Mouse (Mus musculus) monocyte, adult 2 months (primary cell): ENCODE results near the gene Slc12a4.
"Not testable (repeated sequence)": the region's sequence is repeated elsewhere in the genome, so short reads cannot be mapped to it uniquely, and the experiment has no call there.

Experiments
- DNase-seq, 2 experiments: peaks; one replicate each; pipeline ENCODE4 v3.0.0; 2022; ENCODE audit warnings: low spot score in 2 of 2, low read depth in 1 of 2

Gene Slc12a4

GRCm38 (mm10) chr8:105965905-105966341 is at the start of gene Slc12a4:
Gene Slc12a4 (minus strand): TSS chr8:105966097.
- peak in 1 of 2 experiments; percentile 17 for DNase-seq

GRCm38 (mm10) chr8:106012203-106012602 is 46.3 kb upstream of the Slc12a4 start:
- DNase-seq, result not testable (repeated sequence)

GRCm38 (mm10) chr8:106011643-106011986 is 45.7 kb upstream of the Slc12a4 start, which contains the start of gene Ddx28:
Gene Ddx28 (minus strand): TSS chr8:106011882.
- no peak for DNase-seq

GRCm38 (mm10) chr8:106010748-106011642 is 45.1 kb upstream of the Slc12a4 start:
- peak; percentile 66 to 78 for DNase-seq

GRCm38 (mm10) chr8:106007891-106008290 is 42.0 kb upstream of the Slc12a4 start:
- DNase-seq, result not testable (repeated sequence)

GRCm38 (mm10) chr8:106007135-106007534 is 41.2 kb upstream of the Slc12a4 start:
- no peak for DNase-seq

DNA sequence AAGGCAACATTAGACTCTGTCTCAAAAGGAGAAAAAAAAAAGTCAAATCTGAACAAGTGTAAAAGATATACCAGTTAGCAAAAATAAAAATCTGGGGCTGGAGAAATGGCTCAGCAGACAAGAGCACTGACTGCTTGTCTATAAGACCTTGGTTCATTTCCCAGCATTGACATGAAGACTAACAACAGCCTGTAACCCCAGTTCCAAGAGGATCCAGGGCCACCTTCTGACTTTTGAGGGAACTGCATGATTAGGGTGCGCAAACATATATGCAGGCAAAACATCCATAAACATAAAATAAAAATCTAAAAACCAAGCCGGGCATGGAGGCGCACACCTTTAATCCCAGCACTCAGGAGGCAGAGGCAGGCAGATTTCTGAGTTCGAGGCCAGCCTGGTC is 40.5 kb upstream of the Slc12a4 start:
- no peak for DNase-seq

- DNase-seq, result no peak
Measured at GRCm38 (mm10) chr8:106005875-106006274, 40.0 kb upstream of the Slc12a4 start, which contains the start of gene Dpep2nb. Gene Dpep2nb (minus strand): TSS chr8:106005975.

GRCm38 (mm10) chr8:106004538-106005207 is 38.8 kb upstream of the Slc12a4 start:
- no peak for DNase-seq

DNA sequence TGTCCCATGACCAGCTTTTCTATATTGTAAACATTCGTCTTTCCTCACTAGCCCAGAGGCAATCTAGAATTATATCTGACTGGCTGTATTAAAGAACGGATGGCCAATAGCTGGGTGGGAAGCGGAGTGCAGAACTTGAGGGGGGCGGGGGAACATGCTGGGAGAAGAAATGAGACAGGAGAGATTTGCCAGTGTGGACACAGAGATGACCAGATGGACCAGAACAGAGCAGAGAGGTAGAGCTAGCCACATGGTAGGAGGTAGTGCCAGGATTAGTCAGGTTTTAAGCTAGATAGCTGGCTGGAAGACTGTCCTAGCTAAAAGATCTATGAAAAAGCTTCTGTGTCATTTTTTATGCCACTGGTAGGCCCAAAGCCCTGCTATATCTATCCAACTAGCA is 36.0 kb upstream of the Slc12a4 start:
- DNase-seq, result no peak

GRCm38 (mm10) chr8:105998971-105999370 is 33.1 kb upstream of the Slc12a4 start:
- DNase-seq, result no peak

- peak in 1 of 2 experiments; percentile 26 for DNase-seq
Measured at GRCm38 (mm10) chr8:105996359-105996758, 30.5 kb upstream of the Slc12a4 start.

GRCm38 (mm10) chr8:105993226-105993625 is 27.3 kb upstream of the Slc12a4 start:
- no peak for DNase-seq

DNA sequence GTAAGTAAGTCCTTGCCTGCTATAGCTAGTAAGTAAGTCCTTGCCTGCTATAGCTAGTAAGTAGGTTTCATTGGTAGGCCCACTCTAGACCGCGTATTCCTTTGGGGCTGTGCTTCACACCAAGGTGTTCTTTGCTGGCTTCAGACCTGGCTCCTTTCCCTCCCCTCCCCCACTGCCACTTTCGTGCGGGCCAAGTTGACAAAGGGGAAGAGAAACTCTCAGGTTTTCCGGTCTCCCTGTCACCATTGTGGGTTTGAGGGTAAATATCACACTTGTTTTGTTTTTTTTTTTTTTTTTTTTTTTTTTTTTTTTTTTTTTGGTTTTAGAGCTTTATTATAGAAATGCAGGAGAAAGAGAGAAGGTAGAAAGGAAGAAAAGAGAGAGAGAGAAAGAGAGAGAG is 26.6 kb upstream of the Slc12a4 start:
- no peak for DNase-seq

DNA sequence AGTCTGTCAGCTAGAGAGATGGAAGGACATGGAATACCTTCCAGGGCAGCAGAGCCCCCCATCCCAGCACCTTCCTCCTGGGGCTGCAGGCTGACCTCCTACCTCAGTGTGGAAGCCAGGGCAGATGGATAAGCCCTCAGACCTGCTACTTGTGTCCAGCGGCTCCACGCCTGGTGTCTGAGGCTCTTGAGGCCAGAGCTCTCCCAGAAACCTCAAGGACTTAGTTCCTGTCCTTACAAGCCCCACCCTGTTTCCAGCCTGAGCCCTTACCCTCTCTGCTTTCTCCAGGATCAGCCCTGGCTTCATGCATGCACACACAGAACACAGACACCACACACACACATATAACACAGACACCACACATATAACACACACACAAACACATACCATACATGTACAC is 25.6 kb upstream of the Slc12a4 start:
- no peak for DNase-seq

DNA sequence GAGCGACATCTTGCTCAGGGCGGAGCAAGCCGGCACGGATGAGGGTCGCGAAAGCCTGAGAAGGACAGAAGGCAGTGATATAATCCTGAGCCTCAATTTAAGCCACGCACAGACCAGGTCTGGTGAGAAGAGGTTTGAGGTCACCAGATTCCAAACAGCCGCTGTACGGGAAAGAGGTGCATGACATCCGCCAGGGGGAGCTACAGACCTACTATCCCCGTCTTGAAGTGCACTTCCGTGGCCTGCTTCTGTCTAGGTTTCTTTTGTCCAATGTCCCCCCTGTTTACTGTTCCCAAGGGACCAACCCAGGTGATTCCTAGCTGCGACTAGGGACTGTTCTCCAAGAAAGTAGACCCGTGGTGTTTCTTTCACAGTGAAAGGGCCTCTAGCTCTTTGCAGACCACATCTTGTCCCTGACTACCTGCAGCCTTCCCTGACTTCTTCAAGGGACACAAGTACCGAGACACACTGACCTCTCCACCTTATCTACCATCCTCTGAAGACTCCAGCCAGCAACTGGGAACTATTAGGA is 25.0 kb upstream of the Slc12a4 start, which contains the start of gene Dus2:
TSS of gene Dus2 (plus strand) at position 482 of the 532 bp plus-strand sequence.
- peak in 1 of 2 experiments; percentile 71 for DNase-seq

DNA sequence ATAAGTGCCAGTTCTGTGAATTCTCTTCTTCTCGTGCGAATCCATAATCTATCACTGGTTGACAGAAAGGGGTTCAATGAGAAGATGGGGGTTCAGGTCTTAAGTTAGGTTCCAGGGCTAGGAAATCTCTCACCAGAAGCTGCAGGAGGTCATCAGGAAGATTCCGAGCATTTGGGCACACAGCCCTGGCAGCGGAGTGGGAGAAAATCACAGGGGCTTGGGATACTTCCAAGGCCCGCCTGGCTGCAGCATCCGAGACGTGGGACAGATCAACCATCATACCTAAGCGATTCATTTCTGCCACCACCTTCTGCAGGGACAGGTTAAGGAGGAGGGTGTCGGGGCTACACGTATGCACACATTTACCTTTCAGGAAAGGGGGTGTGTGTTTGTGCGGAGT is 22.6 kb upstream of the Slc12a4 start:
- no peak for DNase-seq

DNA sequence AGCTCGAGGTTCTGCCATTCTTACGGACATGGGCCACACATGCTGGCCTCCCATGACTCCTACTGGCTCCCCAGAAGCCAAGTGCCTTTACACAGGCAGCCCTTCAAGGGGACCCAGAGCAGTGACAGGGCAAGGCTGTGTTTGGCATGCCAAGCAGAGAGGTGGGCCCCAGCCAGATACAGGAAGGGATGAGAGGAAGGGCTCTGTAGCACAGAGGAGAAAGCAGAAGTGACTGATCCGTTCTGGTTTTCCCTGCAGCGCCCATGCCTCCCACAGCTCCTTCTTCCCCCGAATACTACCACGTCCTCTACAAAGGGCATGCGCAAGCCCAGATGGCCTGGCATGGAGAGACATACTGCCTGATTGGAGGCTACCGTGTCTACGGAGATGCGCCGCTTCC is 17.5 kb upstream of the Slc12a4 start:
- not testable (repeated sequence) for DNase-seq

DNA sequence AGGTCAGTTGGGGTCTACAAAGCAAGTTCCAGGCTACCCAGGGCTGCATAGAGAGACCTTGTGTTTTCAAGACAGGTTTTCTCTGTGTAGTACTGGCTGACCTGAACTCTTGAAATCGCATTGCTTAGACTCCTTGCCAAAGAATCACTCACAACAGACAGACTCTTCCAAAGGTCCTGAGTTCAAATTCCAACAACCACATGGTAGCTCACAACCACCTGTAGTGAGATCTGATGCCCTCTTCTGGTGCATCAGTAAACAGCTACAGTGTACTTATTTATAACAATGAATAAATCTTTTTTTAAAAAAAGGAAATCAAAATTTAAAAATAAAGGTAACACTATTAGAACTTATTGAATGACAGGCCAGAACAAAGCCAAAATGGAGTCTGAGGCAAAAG is 15.2 kb upstream of the Slc12a4 start:
- no peak for DNase-seq

DNA sequence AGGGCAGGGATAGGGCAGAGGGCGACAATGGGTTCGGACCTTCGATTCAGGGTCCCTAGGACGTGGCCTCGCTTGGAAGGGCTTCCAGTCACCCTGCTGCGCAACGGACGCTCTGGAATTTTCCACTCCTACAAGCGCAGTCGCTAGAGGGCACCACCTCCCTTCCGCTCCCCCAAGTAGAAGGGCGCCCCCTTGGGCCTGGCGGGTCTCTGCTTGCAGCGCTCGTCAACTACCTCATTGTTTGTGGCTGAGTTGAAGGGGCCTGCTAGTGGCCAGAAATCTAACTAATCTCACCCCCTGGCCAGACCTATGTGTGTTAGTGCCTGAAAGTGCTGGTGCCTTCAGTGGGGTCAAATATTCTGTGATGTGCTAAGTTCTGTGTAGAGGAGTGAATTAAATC is 13.4 kb upstream of the Slc12a4 start, which contains the start of gene Dpep3:
TSS of gene Dpep3 (minus strand) at position 105 of the 400 bp plus-strand sequence.
- DNase-seq, result no peak

GRCm38 (mm10) chr8:105975363-105975762 is 9.5 kb upstream of the Slc12a4 start:
- no peak for DNase-seq
